Mouse (Mus musculus) layer of hippocampus, adult 2 months (tissue): ENCODE data around the gene Git2. TPM values are rescaled to one million over a fixed set of nuclear protein-coding genes. Genes with fewer than 3 reads are reported as not detected.

ENCODE experiments used
- DNase-seq, 2 experiments: peaks; one replicate each; pipeline ENCODE4 v3.0.0; 2022; ENCODE audit warnings: low spot score in 2 of 2
- H3K27ac ChIP-seq: fragments of 200-600 bp; 2 replicates; pipeline ENCODE4 v1.8.1; 2022
- H3K4me3 ChIP-seq: fragments of 200-600 bp; 2 replicates; pipeline ENCODE4 v1.8.1; 2022; ENCODE audit warnings: mild to moderate bottlenecking
- CTCF ChIP-seq: fragments of 200-600 bp; conservative IDR thresholded peaks from 2 replicates; pipeline ENCODE4 v1.8.1; 2022; ENCODE audit warnings: antibody characterized with exemption, mild to moderate bottlenecking, moderate library complexity
- total RNA-seq, 2 experiments: library from RNA; stranded (reverse); gene quantifications; 2 replicates each; pipeline ENCODE4 v1.2.3; 2021

Gene Git2
- total RNA-seq, 2 experiments from 2014 or later = 45.7 to 47.5 TPM

GRCm38 (mm10) chr5:114771796-114772195, 3.5 kb downstream of the Git2 start:
- TF ChIP-seq CTCF = no peak
- Histone ChIP-seq H3K4me3 (peak overlapping the region; percentile 95), H3K27ac (peak overlapping the region; percentile 61)
- DNase-seq = no peak

GRCm38 (mm10) chr5:114769786-114770185, 5.5 kb downstream of the Git2 start:
- no peak for DNase-seq
- H3K27ac ChIP-seq = peak overlapping the region; percentile 25; the same call in 1 of the 2 replicates
- TF ChIP-seq CTCF = no peak
- H3K4me3 ChIP-seq = no peak overlapping the region

DNA sequence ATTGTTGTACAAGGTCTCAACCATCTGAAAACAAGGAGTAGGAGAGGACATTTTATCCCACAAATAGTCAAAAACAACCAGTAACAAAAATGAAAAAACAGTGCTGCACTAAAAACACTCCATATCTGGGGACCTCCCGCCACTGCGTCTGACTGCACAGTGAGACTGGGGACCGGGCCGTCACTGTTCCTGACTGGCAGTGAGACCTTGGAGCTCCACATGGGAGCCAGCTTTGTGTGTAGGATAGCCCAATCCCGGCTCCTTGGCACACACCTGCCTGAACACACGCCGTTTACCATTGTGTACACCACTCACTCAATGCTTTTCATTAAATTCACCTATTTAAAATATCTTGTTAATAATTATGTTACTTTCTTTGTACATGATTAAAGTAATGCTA, 8.1 kb downstream of the Git2 start:
- no peak for TF ChIP-seq CTCF
- Histone ChIP-seq H3K4me3 (no peak overlapping the region), H3K27ac (no peak overlapping the region)
- no peak for DNase-seq

- TF ChIP-seq CTCF = no peak
- Histone ChIP-seq H3K4me3 (no peak overlapping the region), H3K27ac (no peak overlapping the region)
- DNase-seq = no peak
Observed at GRCm38 (mm10) chr5:114766686-114767085, 8.6 kb downstream of the Git2 start.

DNA sequence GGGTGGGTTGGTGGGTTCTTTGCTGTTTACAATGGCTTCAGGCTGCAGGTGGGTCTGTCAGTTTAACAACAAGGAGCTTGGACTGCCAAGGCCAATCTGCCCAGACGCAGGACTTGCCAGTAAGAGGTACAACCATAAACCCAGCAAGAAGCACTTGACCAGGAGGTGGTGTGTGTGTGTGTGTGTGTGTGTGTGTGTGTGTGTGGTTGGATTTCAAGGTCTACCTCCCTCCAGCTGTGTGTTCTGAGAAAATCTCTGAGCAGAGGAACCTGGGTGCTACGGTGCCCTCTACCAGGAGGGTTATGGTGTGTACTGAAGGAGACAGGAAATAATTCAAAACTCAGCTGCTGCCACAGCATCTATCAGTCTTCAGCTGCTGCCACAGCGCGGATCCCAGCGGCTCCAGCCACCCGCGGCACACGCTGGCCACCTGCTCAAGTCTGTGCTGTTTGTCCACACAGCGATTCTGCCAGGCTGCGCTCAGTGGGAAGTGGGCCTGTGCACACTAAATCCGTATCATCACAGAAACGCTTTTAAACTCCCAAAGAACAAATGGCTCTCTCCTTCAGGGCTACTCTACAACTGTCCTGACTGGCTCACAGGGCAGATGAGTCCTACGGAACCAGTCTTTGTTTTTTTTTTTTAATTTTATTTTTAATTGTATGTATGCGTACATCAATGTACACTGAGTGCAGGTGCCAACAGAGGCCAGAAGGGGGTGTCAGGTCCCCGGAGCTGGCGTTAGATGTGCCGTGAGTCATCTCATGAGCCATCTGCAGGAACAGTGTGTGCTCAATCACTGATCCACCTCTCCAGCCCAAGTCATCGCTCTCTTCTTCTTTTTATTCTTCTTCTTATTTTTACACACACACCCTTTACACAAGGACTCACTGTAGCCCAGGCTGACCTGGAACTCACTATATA, 10.2 kb downstream of the Git2 start:
- Histone ChIP-seq H3K4me3 (no peak overlapping the region), H3K27ac (peak overlapping the region; percentile 14; the same call in 1 of the 2 replicates)
- TF ChIP-seq CTCF = peak; percentile 67
- DNase-seq = no peak

- H3K4me3 ChIP-seq = no peak overlapping the region
- DNase-seq = no peak
- TF ChIP-seq CTCF = no peak
- no peak overlapping the region for H3K27ac ChIP-seq
Observed at GRCm38 (mm10) chr5:114761980-114762379, 13.3 kb downstream of the Git2 start.

GRCm38 (mm10) chr5:114759536-114760090, 15.7 kb downstream of the Git2 start:
- H3K27ac ChIP-seq = no peak overlapping the region
- no peak for DNase-seq
- no peak for TF ChIP-seq CTCF

DNA sequence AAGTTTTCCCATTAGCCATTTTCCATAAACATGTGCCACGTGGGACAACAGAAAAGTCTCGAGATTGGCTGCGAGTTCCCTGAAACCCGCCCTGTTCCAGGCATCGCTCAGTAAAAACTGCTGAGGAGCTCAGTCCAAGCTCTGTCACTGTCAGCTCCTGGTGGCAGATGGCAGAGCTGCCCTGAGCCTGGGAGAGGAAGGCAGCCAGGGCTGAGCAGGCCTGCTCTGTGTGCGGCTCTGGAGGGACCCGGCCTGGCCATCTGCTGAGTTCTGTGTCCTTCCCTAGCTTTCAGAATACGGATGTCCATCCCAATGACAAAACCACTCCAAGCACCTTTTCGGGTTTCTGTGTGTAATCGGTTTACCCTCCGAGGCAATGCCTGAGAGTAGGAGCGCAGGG, 21.9 kb downstream of the Git2 start:
- Histone ChIP-seq H3K4me3 (no peak overlapping the region), H3K27ac (peak overlapping the region; percentile 73)
- TF ChIP-seq CTCF = peak; percentile 49
- DNase-seq = peak in 1 of 2 experiments; percentile 49

More at GRCm38 (mm10) chr5:114759536-114760090, 15.7 kb downstream of the Git2 start:
- no peak overlapping the region for H3K4me3 ChIP-seq

- no peak for DNase-seq
- no peak for TF ChIP-seq CTCF
- no peak overlapping the region for H3K4me3 ChIP-seq
- no peak overlapping the region for H3K27ac ChIP-seq
Observed at GRCm38 (mm10) chr5:114752397-114752796, 22.9 kb downstream of the Git2 start.

DNA sequence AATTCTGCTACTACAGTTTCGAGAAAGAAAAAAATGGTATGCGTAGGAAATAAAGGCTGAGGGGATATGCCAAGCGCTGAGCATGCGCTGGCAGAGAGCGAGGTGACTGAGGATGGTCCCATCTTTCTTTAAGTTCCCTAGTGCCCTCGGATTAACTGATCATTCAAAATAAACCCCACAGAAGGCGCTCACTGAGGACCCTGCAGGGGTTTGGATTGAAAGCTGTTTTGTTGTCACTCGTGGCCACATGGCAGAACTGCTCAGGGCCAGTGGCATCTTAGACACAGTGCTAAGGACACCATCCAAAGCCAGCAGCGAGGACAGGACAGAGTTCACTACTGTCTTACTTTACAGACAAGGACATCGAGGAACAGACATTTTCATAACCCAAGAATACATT, 25.0 kb downstream of the Git2 start:
- Histone ChIP-seq H3K27ac (no peak overlapping the region), H3K4me3 (no peak overlapping the region)
- DNase-seq = no peak
- no peak for TF ChIP-seq CTCF

- no peak for TF ChIP-seq CTCF
- no peak for DNase-seq
Observed at GRCm38 (mm10) chr5:114747521-114747920, 27.8 kb downstream of the Git2 start.

DNA sequence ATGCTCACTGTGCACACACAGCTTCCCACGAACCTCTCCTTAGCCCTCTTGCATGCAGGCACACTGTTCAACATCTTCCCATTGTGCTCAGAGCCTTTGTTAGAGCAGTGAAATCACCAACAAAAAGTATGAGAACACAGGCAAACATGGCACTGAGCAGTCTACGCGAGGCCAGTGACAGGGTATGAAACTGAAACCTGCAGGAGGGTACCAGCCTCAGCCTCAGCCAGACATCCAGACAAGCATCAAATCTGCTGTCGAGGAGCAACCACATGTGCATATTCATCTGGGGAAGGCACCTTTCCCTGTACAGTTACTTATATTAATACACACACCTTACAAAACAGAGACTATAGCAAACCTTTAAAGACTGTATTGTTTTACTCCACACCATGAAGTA, 28.4 kb downstream of the Git2 start:
- no peak for TF ChIP-seq CTCF
- DNase-seq = no peak
- Histone ChIP-seq H3K4me3 (no peak overlapping the region), H3K27ac (peak overlapping the region; percentile 73)

More at GRCm38 (mm10) chr5:114747521-114747920, 27.8 kb downstream of the Git2 start:
- H3K4me3 ChIP-seq = no peak overlapping the region
- peak overlapping the region; percentile 73; the same call in 1 of the 2 replicates for H3K27ac ChIP-seq

DNA sequence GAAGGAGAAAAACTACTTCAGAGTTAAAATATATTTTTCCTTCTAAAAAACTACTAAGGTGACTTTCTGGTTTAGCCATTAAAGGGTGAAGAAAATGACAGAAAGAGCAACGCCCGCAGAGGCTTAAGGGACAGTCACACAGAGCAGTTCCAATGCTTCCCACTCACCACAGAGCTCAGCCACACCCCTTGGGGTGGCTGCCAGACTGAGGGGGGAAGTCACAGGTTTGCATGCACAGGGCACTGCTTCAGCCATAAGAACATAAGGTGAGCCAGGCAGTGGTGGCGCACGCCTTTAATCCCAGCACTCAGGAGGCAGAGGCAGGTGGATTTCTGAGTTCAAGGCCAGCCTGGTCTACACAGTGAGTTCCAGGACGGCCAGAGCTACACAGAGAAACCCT, 29.7 kb downstream of the Git2 start:
- peak in 1 of 2 experiments; percentile 39 for DNase-seq
- Histone ChIP-seq H3K27ac (peak overlapping the region; percentile 61), H3K4me3 (no peak overlapping the region)
- TF ChIP-seq CTCF = no peak
